Mouse (Mus musculus): ENCODE data around the gene Mex3d.

Gene Mex3d

GRCm38 (mm10) chr10:80386735-80387471 lies 556 bp downstream of the Mex3d start:
- no peak for DNase-seq (ENCODE audit: low spot score)

GRCm38 (mm10) chr10:80385811-80386734 lies 1.4 kb downstream of the Mex3d start:
- DNase-seq (ENCODE audit: low spot score) = peak; percentile 66

GRCm38 (mm10) chr10:80385310-80385709 lies 2.1 kb downstream of the Mex3d start:
- DNase-seq (ENCODE audit: low spot score) = no peak

- no peak for DNase-seq (ENCODE audit: low spot score)
These were observed 2.8 kb downstream of the Mex3d start for GRCm38 (mm10) chr10:80384709-80385108.

GRCm38 (mm10) chr10:80384115-80384639 lies 3.3 kb downstream of the Mex3d start:
- DNase-seq (ENCODE audit: low spot score) = no peak

GRCm38 (mm10) chr10:80383431-80383830 lies 4.0 kb downstream of the Mex3d start:
- no peak for DNase-seq (ENCODE audit: low spot score)

GRCm38 (mm10) chr10:80382641-80383365 lies 4.7 kb downstream of the Mex3d start:
- no peak for DNase-seq (ENCODE audit: low spot score)

- no peak for DNase-seq (ENCODE audit: low spot score)
These were observed 9.7 kb downstream of the Mex3d start for GRCm38 (mm10) chr10:80377716-80378115.

GRCm38 (mm10) chr10:80376160-80376559 lies 11.3 kb downstream of the Mex3d start:
- peak; percentile 93 for DNase-seq (ENCODE audit: low spot score)

- peak; percentile 52 for DNase-seq (ENCODE audit: low spot score)
These were observed 13.4 kb downstream of the Mex3d start for GRCm38 (mm10) chr10:80374063-80374462.

GRCm38 (mm10) chr10:80372706-80373105 lies 14.8 kb downstream of the Mex3d start:
- no peak for DNase-seq (ENCODE audit: low spot score)

GRCm38 (mm10) chr10:80371983-80372382 lies 15.5 kb downstream of the Mex3d start:
- DNase-seq (ENCODE audit: low spot score) = no peak

- DNase-seq (ENCODE audit: low spot score) = peak; percentile 71
These were observed 16.0 kb downstream of the Mex3d start for GRCm38 (mm10) chr10:80371411-80371966.

- no peak for DNase-seq (ENCODE audit: low spot score)
These were observed 17.3 kb downstream of the Mex3d start for GRCm38 (mm10) chr10:80369995-80370747.

GRCm38 (mm10) chr10:80368392-80368791 lies 19.1 kb downstream of the Mex3d start:
- DNase-seq (ENCODE audit: low spot score) = no peak

- DNase-seq (ENCODE audit: low spot score) = no peak
These were observed 19.5 kb downstream of the Mex3d start for GRCm38 (mm10) chr10:80367954-80368353.

GRCm38 (mm10) chr10:80365736-80366135 lies 21.7 kb downstream of the Mex3d start:
- no peak for DNase-seq (ENCODE audit: low spot score)

GRCm38 (mm10) chr10:80363734-80364133 lies 23.7 kb downstream of the Mex3d start:
- no peak for DNase-seq (ENCODE audit: low spot score)

GRCm38 (mm10) chr10:80357994-80358639 lies 29.3 kb downstream of the Mex3d start:
- no peak for DNase-seq (ENCODE audit: low spot score)

GRCm38 (mm10) chr10:80357336-80357735 lies 30.1 kb downstream of the Mex3d start:
- no peak for DNase-seq (ENCODE audit: low spot score)
